Mouse (Mus musculus): ENCODE measurements around the gene Mamstr. TPM values are rescaled to one million over a fixed set of nuclear protein-coding genes. Genes with fewer than 3 reads are reported as not detected.

Gene Mamstr
- polyA plus RNA-seq, 1 experiment from 2014 or later: 7.2 TPM

DNA sequence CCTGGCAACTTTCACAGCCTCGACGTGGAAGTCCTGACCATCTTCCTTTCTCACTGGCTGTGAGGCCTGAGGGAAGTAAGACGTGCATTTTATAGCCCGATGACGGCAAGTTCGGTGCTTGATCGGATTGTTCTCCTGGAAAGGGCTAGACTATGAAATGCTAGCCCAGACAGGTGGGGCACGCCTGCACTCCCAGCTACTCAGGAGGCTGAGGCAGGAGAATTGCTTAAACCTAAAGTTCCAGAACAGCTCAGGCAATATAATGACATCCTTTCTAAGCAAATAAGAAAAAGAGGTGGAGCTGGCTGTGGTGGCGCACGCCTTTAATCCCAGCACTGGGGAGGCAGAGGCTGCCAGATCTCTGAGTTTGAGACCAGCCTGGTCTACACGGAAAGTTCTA lies 16.3 kb upstream of the Mamstr start:
- no peaks in the 10 kb centered on the region for H3K9me3 ChIP-seq (ENCODE audit: control insufficient read depth, low read depth, low read length)
- H3K4me1 ChIP-seq (ENCODE audit: control insufficient read depth, insufficient read depth, low read length): 0 out of 2 replicates have a peak, but pooled peaks cover 2% of the 10 kb centered on the region
- H3K4me3 ChIP-seq (ENCODE audit: low read depth, low read length): no peak overlapping the region
- H3K27ac ChIP-seq (ENCODE audit: low read length): no peak overlapping the region
- no peaks in the 10 kb centered on the region for H3K36me3 ChIP-seq (ENCODE audit: control insufficient read depth, insufficient read depth, low read length)
- no peak for ATAC-seq (ENCODE audit: insufficient number of reproducible peaks, insufficient read depth, low FRiP score, low read depth)
- H3K4me2 ChIP-seq (replicated peaks; ENCODE audit: low read depth, low read length): no peak overlapping the region
- 95% methylated on average over 11 of the region's 11 CpGs for WGBS
- H3K27me3 ChIP-seq (ENCODE audit: control insufficient read depth, insufficient read depth, low read length): no peaks in the 10 kb centered on the region
- H3K9ac ChIP-seq (replicated peaks; ENCODE audit: low read depth, low read length): no peak overlapping the region

- WGBS: 72% methylated on average over 3 of the region's 3 CpGs
- no peaks in the 10 kb centered on the region for H3K9me3 ChIP-seq (ENCODE audit: control insufficient read depth, low read depth, low read length)
Observed at GRCm38 (mm10) chr7:45624718-45625117, 15.1 kb upstream of the Mamstr start.

DNA sequence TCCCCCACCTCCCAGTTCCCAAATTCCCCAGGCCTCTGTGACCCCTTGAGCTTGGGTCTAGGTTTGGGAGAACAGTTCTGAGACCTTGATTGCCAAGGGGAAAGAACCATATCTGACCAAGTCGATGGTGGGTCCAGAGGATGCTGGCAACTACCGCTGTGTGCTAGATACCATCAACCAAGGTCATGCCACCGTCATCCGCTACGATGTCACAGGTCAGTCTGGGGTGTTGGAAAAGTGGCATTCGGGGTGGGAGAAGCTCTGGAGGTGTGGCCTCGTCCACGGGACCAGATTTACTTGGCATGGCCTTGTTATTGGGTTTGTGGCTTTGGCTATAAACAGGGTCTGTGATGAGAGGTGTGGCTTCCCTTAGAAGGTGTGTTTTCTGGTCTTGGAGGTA lies 14.3 kb upstream of the Mamstr start:
- no peak overlapping the region for H3K4me2 ChIP-seq (replicated peaks; ENCODE audit: low read depth, low read length)
- H3K27me3 ChIP-seq (ENCODE audit: control insufficient read depth, insufficient read depth, low read length): no peaks in the 10 kb centered on the region
- no peak overlapping the region for H3K9ac ChIP-seq (replicated peaks; ENCODE audit: low read depth, low read length)
- H3K4me1 ChIP-seq (ENCODE audit: control insufficient read depth, insufficient read depth, low read length): 0 out of 2 replicates have a peak, but pooled peaks cover 2% of the 10 kb centered on the region
- no peak for ATAC-seq (ENCODE audit: insufficient number of reproducible peaks, insufficient read depth, low FRiP score, low read depth)
- H3K4me3 ChIP-seq (ENCODE audit: low read depth, low read length): no peak overlapping the region
- no peaks in the 10 kb centered on the region for H3K9me3 ChIP-seq (ENCODE audit: control insufficient read depth, low read depth, low read length)
- no peak overlapping the region for H3K27ac ChIP-seq (ENCODE audit: low read length)
- WGBS: 86% methylated on average over 8 of the region's 8 CpGs
- H3K36me3 ChIP-seq (ENCODE audit: control insufficient read depth, insufficient read depth, low read length): no peaks in the 10 kb centered on the region

More at GRCm38 (mm10) chr7:45624718-45625117, 15.1 kb upstream of the Mamstr start:
- H3K27me3 ChIP-seq (ENCODE audit: control insufficient read depth, insufficient read depth, low read length): no peaks in the 10 kb centered on the region
- H3K4me2 ChIP-seq (replicated peaks; ENCODE audit: low read depth, low read length): no peak overlapping the region
- no peaks in the 10 kb centered on the region for H3K36me3 ChIP-seq (ENCODE audit: control insufficient read depth, insufficient read depth, low read length)
- no peak overlapping the region for H3K4me3 ChIP-seq (ENCODE audit: low read depth, low read length)
- no peak overlapping the region for H3K9ac ChIP-seq (replicated peaks; ENCODE audit: low read depth, low read length)
- no peak for ATAC-seq (ENCODE audit: insufficient number of reproducible peaks, insufficient read depth, low FRiP score, low read depth)
- H3K4me1 ChIP-seq (ENCODE audit: control insufficient read depth, insufficient read depth, low read length): 0 out of 2 replicates have a peak, but pooled peaks cover 2% of the 10 kb centered on the region
- no peak overlapping the region for H3K27ac ChIP-seq (ENCODE audit: low read length)

- no peaks in the 10 kb centered on the region for H3K36me3 ChIP-seq (ENCODE audit: control insufficient read depth, insufficient read depth, low read length)
- no peak overlapping the region for H3K4me3 ChIP-seq (ENCODE audit: low read depth, low read length)
- H3K4me2 ChIP-seq (replicated peaks; ENCODE audit: low read depth, low read length): no peak overlapping the region
- H3K4me1 ChIP-seq (ENCODE audit: control insufficient read depth, insufficient read depth, low read length): 0 out of 2 replicates have a peak, but pooled peaks cover 2% of the 10 kb centered on the region
- H3K27me3 ChIP-seq (ENCODE audit: control insufficient read depth, insufficient read depth, low read length): no peaks in the 10 kb centered on the region
- no peak overlapping the region for H3K9ac ChIP-seq (replicated peaks; ENCODE audit: low read depth, low read length)
- H3K27ac ChIP-seq (ENCODE audit: low read length): no peak overlapping the region
- H3K9me3 ChIP-seq (ENCODE audit: control insufficient read depth, low read depth, low read length): no peaks in the 10 kb centered on the region
- 81% methylated on average over 7 of the region's 7 CpGs for WGBS
- ATAC-seq (ENCODE audit: insufficient number of reproducible peaks, insufficient read depth, low FRiP score, low read depth): no peak
Observed at GRCm38 (mm10) chr7:45626571-45627076, 13.2 kb upstream of the Mamstr start.

- Histone ChIP-seq H3K36me3 (ENCODE audit: control insufficient read depth, insufficient read depth, low read length) (no peaks in the 10 kb centered on the region), H3K4me1 (ENCODE audit: control insufficient read depth, insufficient read depth, low read length) (0 out of 2 replicates have a peak, but pooled peaks cover 2% of the 10 kb centered on the region), H3K27me3 (ENCODE audit: control insufficient read depth, insufficient read depth, low read length) (no peaks in the 10 kb centered on the region), H3K27ac (ENCODE audit: low read length) (peak within 1 kb of the TSS; percentile 55), H3K9me3 (ENCODE audit: control insufficient read depth, low read depth, low read length) (no peaks in the 10 kb centered on the region), H3K9ac (replicated peaks; ENCODE audit: low read depth, low read length) (peak within 1 kb of the TSS; percentile 72), H3K4me2 (replicated peaks; ENCODE audit: low read depth, low read length) (peak within 1 kb of the TSS; percentile 99), H3K4me3 (ENCODE audit: low read depth, low read length) (peak within 1 kb of the TSS; percentile 60)
- 74% methylated on average over 9 of the region's 9 CpGs for WGBS
- ATAC-seq (ENCODE audit: insufficient number of reproducible peaks, insufficient read depth, low FRiP score, low read depth): peak; percentile 15; the same call in 1 of the 2 replicates
Observed at GRCm38 (mm10) chr7:45627261-45627660, 12.5 kb upstream of the Mamstr start, which contains the start of gene Rasip1. Gene Rasip1, plus strand, starts transcription at chr7:45627488.

DNA sequence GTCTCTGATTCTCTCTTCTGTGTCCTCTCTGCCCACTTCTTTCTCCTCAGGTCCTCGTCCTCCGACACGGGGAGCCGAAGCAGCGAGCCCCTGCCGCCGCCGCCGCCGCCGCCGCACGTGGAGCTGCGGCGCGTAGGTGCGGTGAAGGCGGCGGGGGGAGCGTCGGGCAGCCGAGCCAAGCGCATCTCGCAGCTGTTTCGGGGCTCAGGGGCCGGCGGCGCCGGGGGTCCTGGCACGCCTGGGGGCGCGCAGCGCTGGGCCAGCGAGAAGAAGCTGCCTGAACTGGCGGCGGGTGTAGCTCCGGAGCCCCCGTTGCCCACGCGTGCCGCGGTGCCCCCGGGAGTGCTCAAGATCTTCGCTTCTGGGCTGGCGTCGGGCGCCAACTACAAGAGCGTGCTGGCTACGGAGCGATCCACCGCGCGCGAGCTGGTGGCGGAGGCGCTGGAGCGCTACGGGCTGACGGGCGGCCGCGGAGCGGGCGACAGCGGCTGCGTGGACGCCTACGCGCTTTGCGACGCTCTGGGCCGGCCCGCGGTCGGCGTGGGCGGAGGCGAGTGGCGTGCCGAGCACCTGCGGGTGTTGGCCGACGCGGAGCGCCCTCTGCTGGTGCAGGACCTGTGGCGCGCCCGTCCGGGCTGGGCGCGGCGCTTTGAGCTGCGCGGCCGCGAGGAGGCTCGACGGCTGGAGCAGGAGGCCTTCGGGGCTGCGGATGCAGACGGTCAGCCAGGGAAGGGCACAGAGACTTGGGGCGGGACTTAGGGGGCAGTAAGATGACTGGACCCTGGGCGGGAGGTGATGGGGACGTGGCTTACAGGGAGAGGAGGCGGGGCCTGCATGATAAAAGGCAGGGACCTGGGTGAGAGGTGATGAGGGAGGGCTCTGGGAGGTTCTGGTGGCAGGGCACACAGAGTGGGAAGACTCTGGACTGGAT lies 11.1 kb upstream of the Mamstr start:
- peak overlapping the region; percentile 72 for H3K9ac ChIP-seq (replicated peaks; ENCODE audit: low read depth, low read length)
- WGBS: 1% methylated on average over 105 of the region's 105 CpGs
- ATAC-seq (ENCODE audit: insufficient number of reproducible peaks, insufficient read depth, low FRiP score, low read depth): peak; percentile 78

DNA sequence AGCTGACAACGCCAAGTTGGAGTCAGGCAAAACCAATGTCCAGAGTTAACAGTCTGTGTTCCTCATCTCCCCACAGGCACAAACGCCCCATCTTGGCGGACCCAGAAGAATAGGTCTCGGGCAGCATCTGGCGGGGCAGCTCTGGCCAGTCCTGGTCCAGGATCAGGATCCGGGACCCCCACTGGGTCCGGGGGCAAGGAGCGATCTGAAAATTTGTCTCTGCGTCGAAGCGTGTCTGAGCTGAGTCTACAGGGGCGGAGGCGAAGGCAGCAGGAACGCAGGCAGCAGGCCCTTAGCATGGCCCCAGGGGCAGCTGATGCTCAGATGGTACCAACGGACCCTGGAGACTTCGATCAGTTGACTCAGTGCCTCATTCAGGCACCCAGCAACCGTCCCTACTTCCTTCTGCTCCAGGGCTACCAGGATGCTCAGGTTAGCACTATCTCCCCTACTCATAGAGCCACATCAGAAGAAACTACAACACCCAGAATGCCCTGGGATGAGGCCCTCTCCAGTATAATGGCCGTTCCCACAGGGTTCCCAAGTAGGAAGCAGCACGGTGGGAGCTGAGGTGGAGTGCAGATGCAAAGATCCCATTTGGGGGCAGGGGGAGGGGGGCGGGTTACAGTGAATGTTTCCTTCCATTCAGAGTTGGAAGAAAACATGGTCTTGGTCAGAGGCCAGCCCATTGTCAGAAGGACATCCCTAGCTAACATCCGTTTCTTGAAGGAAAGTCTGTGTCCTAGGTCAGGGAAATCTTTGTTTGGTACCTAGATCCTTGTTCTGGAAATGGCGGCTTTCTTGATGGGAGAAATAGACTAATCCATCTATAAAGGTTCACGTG lies 9.5 kb upstream of the Mamstr start:
- no peaks in the 10 kb centered on the region for H3K27me3 ChIP-seq (ENCODE audit: control insufficient read depth, insufficient read depth, low read length)
- no peak overlapping the region for H3K27ac ChIP-seq (ENCODE audit: low read length)
- H3K9me3 ChIP-seq (ENCODE audit: control insufficient read depth, low read depth, low read length): no peaks in the 10 kb centered on the region
- WGBS: 74% methylated on average over 23 of the region's 23 CpGs
- ATAC-seq (ENCODE audit: insufficient number of reproducible peaks, insufficient read depth, low FRiP score, low read depth): no peak
- H3K9ac ChIP-seq (replicated peaks; ENCODE audit: low read depth, low read length): no peak overlapping the region
- no peak overlapping the region for H3K4me2 ChIP-seq (replicated peaks; ENCODE audit: low read depth, low read length)
- H3K4me1 ChIP-seq (ENCODE audit: control insufficient read depth, insufficient read depth, low read length): 0 out of 2 replicates have a peak, but pooled peaks cover 2% of the 10 kb centered on the region
- no peaks in the 10 kb centered on the region for H3K36me3 ChIP-seq (ENCODE audit: control insufficient read depth, insufficient read depth, low read length)
- H3K4me3 ChIP-seq (ENCODE audit: low read depth, low read length): no peak overlapping the region

More for the DNA sequence above, 11.1 kb upstream of the Mamstr start:
- Histone ChIP-seq H3K36me3 (ENCODE audit: control insufficient read depth, insufficient read depth, low read length) (no peaks in the 10 kb centered on the region), H3K4me1 (ENCODE audit: control insufficient read depth, insufficient read depth, low read length) (0 out of 2 replicates have a peak, but pooled peaks cover 2% of the 10 kb centered on the region), H3K4me2 (replicated peaks; ENCODE audit: low read depth, low read length) (peak overlapping the region; percentile 99), H3K27ac (ENCODE audit: low read length) (peak overlapping the region; percentile 55), H3K4me3 (ENCODE audit: low read depth, low read length) (peak overlapping the region; percentile 60), H3K9me3 (ENCODE audit: control insufficient read depth, low read depth, low read length) (no peaks in the 10 kb centered on the region), H3K27me3 (ENCODE audit: control insufficient read depth, insufficient read depth, low read length) (no peaks in the 10 kb centered on the region)

DNA sequence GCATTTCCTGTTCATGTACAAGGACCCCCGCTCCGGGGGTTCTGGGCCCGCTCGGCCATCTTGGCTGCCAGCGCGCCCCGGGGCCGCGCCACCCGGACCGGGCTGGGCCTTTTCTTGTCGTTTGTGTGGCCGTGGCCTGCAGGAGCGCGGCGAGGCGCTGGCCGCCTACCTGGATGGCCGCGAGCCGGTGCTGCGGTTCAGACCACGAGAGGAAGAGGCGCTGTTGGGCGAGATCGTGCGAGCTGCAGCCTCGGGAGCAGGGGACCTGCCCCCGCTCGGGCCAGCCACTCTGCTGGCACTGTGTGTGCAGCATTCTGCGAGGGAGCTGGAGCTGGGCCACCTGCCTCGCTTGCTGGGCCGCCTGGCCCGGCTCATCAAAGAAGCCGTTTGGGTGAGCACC lies 7.3 kb upstream of the Mamstr start:
- H3K9me3 ChIP-seq (ENCODE audit: control insufficient read depth, low read depth, low read length): no peaks in the 10 kb centered on the region; the same call in 1 of the 2 replicates
- peak overlapping the region; percentile 10; the same call in 1 of the 2 replicates for H3K4me3 ChIP-seq (ENCODE audit: low read depth, low read length)
- no peak overlapping the region for H3K27ac ChIP-seq (ENCODE audit: low read length)
- ATAC-seq (ENCODE audit: insufficient number of reproducible peaks, insufficient read depth, low FRiP score, low read depth): 0 out of 2 replicates have a peak, but pooled peaks have one; percentile 29
- H3K9ac ChIP-seq (replicated peaks; ENCODE audit: low read depth, low read length): 0 out of 2 replicates have a peak overlapping the region, but pooled peaks have one; percentile 21
- H3K4me2 ChIP-seq (replicated peaks; ENCODE audit: low read depth, low read length): peak overlapping the region; percentile 37
- peaks cover 3% of the 10 kb centered on the region; the same call in 1 of the 2 replicates for H3K36me3 ChIP-seq (ENCODE audit: control insufficient read depth, insufficient read depth, low read length)
- WGBS: 17% methylated on average over 35 of the region's 35 CpGs
- H3K27me3 ChIP-seq (ENCODE audit: control insufficient read depth, insufficient read depth, low read length): no peaks in the 10 kb centered on the region
- 0 out of 2 replicates have a peak, but pooled peaks cover 2% of the 10 kb centered on the region for H3K4me1 ChIP-seq (ENCODE audit: control insufficient read depth, insufficient read depth, low read length)
